Mouse (Mus musculus): ENCODE measurements around the gene Spdye4a. TPM values are rescaled to one million over a fixed set of nuclear protein-coding genes. Genes with fewer than 3 reads are reported as not detected.

The Spdye4a gene
- polyA plus RNA-seq, 1 experiment, result not detected

- Histone ChIP-seq H3K4me3 (replicated peaks) (peak within 1 kb of the TSS; percentile 95), H3K9me3 (peaks cover 24% of the 10 kb centered on the region), H3K27me3 (replicated peaks) (peaks cover 9% of the 10 kb centered on the region), H3K4me1 (peaks cover 22% of the 10 kb centered on the region), H3K36me3 (replicated peaks; ENCODE audit: low read length) (peaks cover 35% of the 10 kb centered on the region)
- TF ChIP-seq FLI1 (IDR thresholded peaks at IDR 0.05; ENCODE audit: low read length), result no peak
- no peak for TF ChIP-seq GATA1 (IDR thresholded peaks at IDR 0.05; ENCODE audit: borderline replicate concordance, low read length)
Measured at GRCm38 (mm10) chr5:143180255-143181076, 46.2 kb downstream of the Spdye4a start, which contains the start of the genes Rbak and Spdye4b. Gene Rbak (minus strand): TSS chr5:143180775. Gene Spdye4b (plus strand): TSS chr5:143181017.

DNA sequence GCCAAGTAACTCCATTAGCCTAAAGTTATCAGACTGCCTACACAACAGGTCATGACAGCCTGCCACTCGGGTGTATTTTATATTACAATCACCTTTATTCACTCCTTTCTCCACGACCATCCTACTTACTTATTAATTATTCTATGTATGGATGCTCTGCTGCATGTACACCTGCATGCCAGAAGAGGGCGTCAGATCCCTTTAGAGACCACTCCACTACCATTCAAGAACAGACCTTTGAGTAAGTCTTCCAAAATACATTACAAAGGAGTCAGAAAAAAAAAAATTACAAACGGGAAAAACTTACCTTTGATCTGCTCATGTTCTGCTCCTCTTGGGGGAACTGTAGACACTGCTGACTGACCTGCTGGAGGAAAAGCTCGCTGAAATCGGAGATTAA is 47.5 kb downstream of the Spdye4a start:
- peak overlapping the region; percentile 95 for H3K4me3 ChIP-seq (replicated peaks)
- peaks cover 22% of the 10 kb centered on the region for H3K4me1 ChIP-seq
- peaks cover 30% of the 10 kb centered on the region for H3K9me3 ChIP-seq
- no peak for TF ChIP-seq FLI1 (IDR thresholded peaks at IDR 0.05; ENCODE audit: low read length)
- TF ChIP-seq GATA1 (IDR thresholded peaks at IDR 0.05; ENCODE audit: borderline replicate concordance, low read length), result no peak
- peaks cover 48% of the 10 kb centered on the region for H3K36me3 ChIP-seq (replicated peaks; ENCODE audit: low read length)
- H3K27me3 ChIP-seq (replicated peaks), result peaks cover 5% of the 10 kb centered on the region

- TF ChIP-seq GATA1 (IDR thresholded peaks at IDR 0.05; ENCODE audit: borderline replicate concordance, low read length) (no peak), FLI1 (IDR thresholded peaks at IDR 0.05; ENCODE audit: low read length) (no peak)
- no peak overlapping the region for H3K4me3 ChIP-seq (replicated peaks)
- peaks cover 42% of the 10 kb centered on the region for H3K9me3 ChIP-seq
- H3K27me3 ChIP-seq (replicated peaks), result peaks cover 3% of the 10 kb centered on the region
- peaks cover 22% of the 10 kb centered on the region for H3K4me1 ChIP-seq
- peaks cover 63% of the 10 kb centered on the region for H3K36me3 ChIP-seq (replicated peaks; ENCODE audit: low read length)
Measured at GRCm38 (mm10) chr5:143177541-143178200, 49.0 kb downstream of the Spdye4a start.

GRCm38 (mm10) chr5:143175970-143176369 is 50.7 kb downstream of the Spdye4a start:
- Histone ChIP-seq H3K9me3 (peaks cover 58% of the 10 kb centered on the region), H3K27me3 (replicated peaks) (no peaks in the 10 kb centered on the region), H3K4me1 (peaks cover 21% of the 10 kb centered on the region), H3K4me3 (replicated peaks) (no peak overlapping the region), H3K36me3 (replicated peaks; ENCODE audit: low read length) (peaks cover 79% of the 10 kb centered on the region)
- TF ChIP-seq FLI1 (IDR thresholded peaks at IDR 0.05; ENCODE audit: low read length) (no peak), GATA1 (IDR thresholded peaks at IDR 0.05; ENCODE audit: borderline replicate concordance, low read length) (no peak)

Other genes with a start within 250 kb of the Spdye4a start
- gene Rnf216, start 113.9 kb downstream of the Spdye4a start, polyA plus RNA-seq (2012; ENCODE audit: insufficient read depth, low replicate concordance), result 17.7 and 33.1 TPM in 2 replicates
- not detected in 2 replicates for gene Olfr718-ps1, start 79.3 kb downstream of the Spdye4a start, polyA plus RNA-seq (2012; ENCODE audit: insufficient read depth, low replicate concordance)
- 0.18 and 3.4 TPM in 2 replicates for gene Rbak, start 46.1 kb downstream of the Spdye4a start, polyA plus RNA-seq (2012; ENCODE audit: insufficient read depth, low replicate concordance)
- not detected in 2 replicates for gene Spdye4b, start 45.9 kb downstream of the Spdye4a start, polyA plus RNA-seq (2012; ENCODE audit: insufficient read depth, low replicate concordance)
- gene Zfp12, start 8.3 kb upstream of the Spdye4a start, polyA plus RNA-seq (2012; ENCODE audit: insufficient read depth, low replicate concordance), result 1.3 and 1.7 TPM in 2 replicates
- gene Zfp316, start 43.1 kb upstream of the Spdye4a start, polyA plus RNA-seq (2012; ENCODE audit: insufficient read depth, low replicate concordance), result 1.1 and 1.7 TPM in 2 replicates
- gene Zfp853, start 66.7 kb upstream of the Spdye4a start, polyA plus RNA-seq (2012; ENCODE audit: insufficient read depth, low replicate concordance), result 0.06 TPM in 1 of 2 replicates, not detected in the other
- gene E130309D02Rik, start 88.5 kb upstream of the Spdye4a start, polyA plus RNA-seq (2012; ENCODE audit: insufficient read depth, low replicate concordance), result 53.2 and 90.1 TPM in 2 replicates
- gene Zdhhc4, start 102.4 kb upstream of the Spdye4a start, polyA plus RNA-seq (2012; ENCODE audit: insufficient read depth, low replicate concordance), result 56.0 and 65.8 TPM in 2 replicates
- not detected in 2 replicates for gene Grid2ip, start 130.4 kb upstream of the Spdye4a start, polyA plus RNA-seq (2012; ENCODE audit: insufficient read depth, low replicate concordance)
- gene Kdelr2, start 176.9 kb upstream of the Spdye4a start, polyA plus RNA-seq (2012; ENCODE audit: insufficient read depth, low replicate concordance), result 42.6 and 69.6 TPM in 2 replicates
- 5.3 and 8.6 TPM in 2 replicates for gene Daglb, start 237.7 kb upstream of the Spdye4a start, polyA plus RNA-seq (2012; ENCODE audit: insufficient read depth, low replicate concordance)